Mouse (Mus musculus) heart, adult 2 months (tissue): Measurements from ENCODE around the gene Camta1.

ENCODE experiments used
- CTCF ChIP-seq: fragments of 200-600 bp; IDR thresholded peaks from 2 replicates; pipeline ENCODE4 v1.8.1; 2022; ENCODE audit warnings: antibody characterized with exemption, mild to moderate bottlenecking, moderate library complexity
- EP300 ChIP-seq: fragments of 200-500 bp; IDR thresholded peaks from 2 replicates; pipeline ENCODE4 v1.6.1; 2011; ENCODE audit warnings: low read depth, low read length, control low read depth; ENCODE audit not compliant: insufficient read depth
- POLR2A ChIP-seq: fragments of 200-500 bp; IDR thresholded peaks from 2 replicates; pipeline ENCODE4 v1.6.1; 2011; ENCODE audit warnings: mild to moderate bottlenecking, low read depth, low read length, control low read depth; ENCODE audit not compliant: insufficient read depth

- no peak for TF ChIP-seq POLR2A
- no peak for TF ChIP-seq CTCF
- no peak for TF ChIP-seq EP300
Measured at GRCm38 (mm10) chr4:151310773-151311172, 550.9 kb downstream of the Camta1 start.
